Mouse (Mus musculus) embryonic facial prominence, embryonic 12.5 days (tissue): Measurements from ENCODE around the gene Cfl1. TPM values are rescaled to one million over a fixed set of nuclear protein-coding genes. Genes with fewer than 3 reads are reported as not detected.

Experiments
- ATAC-seq: fragments of 200-750 bp; cut with Nextera tagmentation; 2 replicates; pipeline ENCODE4 v1.8.0; 2017; ENCODE audit not compliant: insufficient number of reproducible peaks, insufficient read depth, low FRiP score, low TSS enrichment
- H3K27ac ChIP-seq: fragments of 300-500 bp; sonication (generic); 2 replicates; pipeline ENCODE4 v1.5.1; 2016; ENCODE audit warnings: mild to moderate bottlenecking
- H3K27me3 ChIP-seq: fragments of 300-500 bp; sonication (generic); 2 replicates; pipeline ENCODE4 v1.6.1; 2016; ENCODE audit warnings: mild to moderate bottlenecking, moderate library complexity
- H3K36me3 ChIP-seq: fragments of 300-500 bp; sonication (generic); 2 replicates; pipeline ENCODE4 v1.6.1; 2016; ENCODE audit warnings: mild to moderate bottlenecking
- H3K4me1 ChIP-seq: fragments of 300-500 bp; sonication (generic); 2 replicates; pipeline ENCODE4 v1.6.1; 2016
- H3K4me2 ChIP-seq: fragments of 300-500 bp; sonication (generic); replicated peaks from 2 replicates; pipeline ENCODE4 v1.6.1; 2016; ENCODE audit warnings: mild to moderate bottlenecking, moderate library complexity
- H3K4me3 ChIP-seq: fragments of 300-500 bp; sonication (generic); 2 replicates; pipeline ENCODE4 v1.5.1; 2016; ENCODE audit warnings: mild to moderate bottlenecking
- H3K9ac ChIP-seq: fragments of 300-500 bp; sonication (generic); 2 replicates; pipeline ENCODE4 v1.6.1; 2016; ENCODE audit warnings: mild to moderate bottlenecking, moderate library complexity
- H3K9me3 ChIP-seq: fragments of 300-500 bp; sonication (generic); 2 replicates; pipeline ENCODE4 v1.6.1; 2016; ENCODE audit warnings: mild to moderate bottlenecking, moderate library complexity
- WGBS: fragments of 180-500 bp; shearing (Covaris S2); methylation state at CpG from one replicate; pipeline ENCODE4 v1.1.7; 2016; 5-methylcytosine and 5-hydroxymethylcytosine counted together
- polyA plus RNA-seq: library from polyadenylated mRNA; unstranded; fragments of >200 nt; fragmentation: Nextera tagmentation; extraction: Ambion mirVana; gene quantifications from 2 replicates; pipeline ENCODE4 v1.2.1, GENCODE M21; 2016

Gene Cfl1
- polyA plus RNA-seq = 2,582 and 2,586 TPM in 2 replicates

DNA sequence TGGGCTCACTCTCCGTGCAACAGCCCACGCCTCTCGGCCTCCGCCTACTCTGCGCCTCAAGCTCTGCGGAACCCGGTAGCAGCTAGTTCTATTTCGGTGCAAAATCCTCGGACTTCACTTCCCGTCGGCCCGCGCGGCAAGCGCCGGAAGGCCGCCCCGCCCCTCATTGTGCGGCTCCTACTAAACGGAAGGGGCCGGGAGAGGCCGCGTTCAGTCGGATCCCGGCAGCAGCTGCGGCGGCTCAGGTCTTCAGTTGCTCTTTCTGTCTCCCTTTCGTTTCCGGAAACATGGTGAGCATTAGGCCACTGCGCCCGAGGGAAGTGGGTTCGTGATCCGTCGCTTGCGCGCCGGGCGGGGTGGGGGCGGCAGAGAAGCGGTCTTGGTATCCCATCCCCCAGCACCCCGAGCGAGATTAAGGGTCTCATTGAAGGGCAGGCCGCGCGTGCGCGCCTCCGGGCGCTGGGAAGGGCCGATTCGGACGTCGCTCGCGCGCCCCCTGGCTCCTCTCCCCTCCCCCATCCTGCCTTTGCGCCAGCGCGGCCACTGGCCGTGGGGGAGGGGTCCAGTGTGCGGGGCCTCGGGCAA is at the start of gene Cfl1:
Gene Cfl1 (plus strand): TSS at position 143 of the 585 bp plus-strand sequence.
- peaks cover 41% of the 10 kb centered on the region for H3K36me3 ChIP-seq
- H3K4me3 ChIP-seq = peak within 1 kb of the TSS; percentile 98
- H3K4me1 ChIP-seq = peaks cover 25% of the 10 kb centered on the region
- H3K27ac ChIP-seq = peak within 1 kb of the TSS; percentile 98
- under 1% methylated on average over 62 of the region's 62 CpGs for WGBS
- ATAC-seq = peak; percentile 38; the same call in 1 of the 2 replicates
- H3K9ac ChIP-seq = peak within 1 kb of the TSS; percentile 97
- H3K27me3 ChIP-seq = no peaks in the 10 kb centered on the region
- H3K9me3 ChIP-seq = no peaks in the 10 kb centered on the region
- H3K4me2 ChIP-seq = peak within 1 kb of the TSS; percentile 81

DNA sequence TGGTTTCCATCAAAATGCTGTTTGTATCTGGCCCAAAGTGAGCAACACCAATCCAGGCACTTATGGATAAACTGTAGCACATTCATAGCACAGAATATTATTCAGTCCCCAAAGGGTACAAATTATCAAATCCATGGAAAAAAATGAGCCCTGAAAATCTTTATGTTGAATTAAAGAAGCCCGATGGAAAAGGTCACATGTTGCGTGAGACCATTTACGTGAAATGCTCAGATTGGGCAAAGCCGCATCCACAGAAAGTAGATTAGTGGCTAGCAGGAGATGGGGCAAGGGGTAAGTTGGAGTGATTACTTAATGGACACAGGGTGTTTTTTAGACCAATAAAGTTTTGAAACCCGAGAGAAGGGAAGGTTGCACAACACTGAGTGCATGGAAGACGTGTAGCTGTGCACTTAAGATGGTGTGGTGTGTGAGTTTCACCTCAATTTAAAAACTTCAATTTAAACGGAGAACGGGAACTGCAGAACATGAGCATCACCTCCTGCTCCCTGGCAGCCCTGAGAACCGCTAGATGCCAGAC is 45.8 kb upstream of the Cfl1 start:
- Histone ChIP-seq H3K9ac (no peak overlapping the region), H3K27me3 (peaks cover 38% of the 10 kb centered on the region), H3K4me1 (peaks cover 23% of the 10 kb centered on the region; the same call in 1 of the 2 replicates), H3K4me2 (no peak overlapping the region), H3K9me3 (no peaks in the 10 kb centered on the region), H3K4me3 (no peak overlapping the region), H3K36me3 (no peaks in the 10 kb centered on the region), H3K27ac (no peak overlapping the region)
- WGBS = 61% methylated on average over 9 of the region's 9 CpGs
- no peak for ATAC-seq

DNA sequence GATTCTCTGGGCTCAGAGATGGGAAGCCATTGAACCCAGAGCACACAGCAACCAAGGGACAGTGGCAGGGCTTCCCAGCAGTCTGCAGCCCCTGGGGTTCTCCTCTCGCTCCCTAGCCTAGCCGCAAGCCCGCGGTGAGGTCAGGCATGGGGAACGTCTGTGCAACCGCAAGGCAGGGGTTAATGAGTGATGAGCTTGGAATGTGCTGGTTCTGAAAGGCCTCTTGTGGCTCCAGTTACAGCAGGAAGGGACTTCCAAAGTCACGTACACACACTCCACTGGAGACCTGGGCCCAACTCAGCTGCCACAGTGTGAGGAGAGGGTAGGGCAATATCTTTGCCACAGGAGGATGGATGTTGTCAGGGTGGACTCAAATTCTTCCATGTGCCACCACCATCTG is 45.3 kb upstream of the Cfl1 start:
- 23% methylated on average over 7 of the region's 7 CpGs for WGBS
- H3K9me3 ChIP-seq = no peaks in the 10 kb centered on the region
- H3K27ac ChIP-seq = no peak overlapping the region
- peaks cover 43% of the 10 kb centered on the region for H3K27me3 ChIP-seq
- no peak overlapping the region for H3K9ac ChIP-seq
- H3K4me1 ChIP-seq = peaks cover 23% of the 10 kb centered on the region; the same call in 1 of the 2 replicates
- no peak overlapping the region for H3K4me3 ChIP-seq
- ATAC-seq = no peak
- no peak overlapping the region for H3K4me2 ChIP-seq
- H3K36me3 ChIP-seq = no peaks in the 10 kb centered on the region

DNA sequence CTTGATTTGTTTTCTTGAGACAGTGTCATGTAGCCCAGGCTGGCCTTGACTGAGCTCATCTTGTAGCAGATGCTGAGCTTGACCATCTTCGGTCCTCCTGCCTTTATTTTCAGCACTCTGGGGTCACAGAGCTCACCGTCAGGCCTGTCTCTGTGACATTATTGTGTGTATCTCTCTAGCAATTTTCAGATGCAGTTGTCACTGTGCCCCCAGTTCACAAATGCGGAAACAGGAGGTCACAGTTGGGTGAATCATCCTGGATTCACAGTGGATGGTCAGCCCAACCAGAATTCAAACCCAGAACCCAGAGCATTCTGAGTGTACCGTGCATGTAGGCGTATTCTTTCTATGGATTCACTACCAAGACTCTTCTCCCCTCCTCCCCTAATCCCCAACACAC is 44.5 kb upstream of the Cfl1 start:
- no peaks in the 10 kb centered on the region for H3K36me3 ChIP-seq

DNA sequence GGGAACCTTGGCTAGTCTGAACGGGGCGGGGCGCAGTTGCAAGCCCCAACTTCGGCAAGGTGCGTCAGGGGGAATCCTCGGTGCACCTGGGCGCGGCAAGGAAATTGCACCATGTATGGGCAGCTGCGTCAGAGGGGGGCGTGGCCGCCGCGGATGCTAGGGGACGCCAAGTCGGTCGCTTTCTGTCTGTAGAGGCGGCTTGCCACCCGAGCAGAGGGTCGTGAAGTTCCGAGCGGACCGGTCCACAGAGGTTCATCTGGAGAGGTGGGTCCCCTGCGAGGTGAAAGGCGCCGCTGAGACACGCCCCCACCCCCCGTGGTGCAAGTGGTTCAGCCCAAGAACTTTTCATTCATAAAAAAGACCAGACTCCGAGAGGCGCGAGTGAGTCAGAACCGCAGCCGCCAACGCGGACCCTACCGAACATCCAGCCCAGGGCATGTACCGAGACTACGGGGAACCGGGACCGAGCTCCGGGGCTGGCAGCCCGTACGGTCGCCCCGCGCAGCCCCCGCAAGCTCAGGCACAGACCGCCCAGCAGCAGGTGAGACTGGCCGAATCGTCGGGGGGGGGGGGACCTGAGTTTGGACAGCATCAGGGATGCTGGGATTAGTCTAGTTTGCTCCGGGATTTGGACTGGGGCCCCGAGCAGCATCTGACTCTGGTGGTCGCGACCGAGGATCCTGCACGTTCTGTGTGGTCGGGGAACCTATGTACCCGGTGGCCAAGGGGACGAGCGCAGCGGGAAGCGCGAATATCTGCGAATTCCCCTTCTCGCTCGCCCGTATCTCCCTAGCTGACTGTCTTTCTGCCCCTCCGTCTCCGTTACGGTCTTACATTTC is 42.5 kb upstream of the Cfl1 start, which contains the start of gene Fosl1:
Gene Fosl1 (plus strand): TSS at position 33 of the 839 bp plus-strand sequence.
- no peak within 1 kb of the TSS for H3K27ac ChIP-seq
- WGBS = 2% methylated on average over 70 of the region's 70 CpGs
- peaks cover 23% of the 10 kb centered on the region; the same call in 1 of the 2 replicates for H3K4me1 ChIP-seq
- ATAC-seq = peak; percentile 25; the same call in 1 of the 2 replicates
- peaks cover 50% of the 10 kb centered on the region for H3K27me3 ChIP-seq
- H3K4me3 ChIP-seq = peak within 1 kb of the TSS; percentile 55
- no peaks in the 10 kb centered on the region for H3K9me3 ChIP-seq
- H3K36me3 ChIP-seq = no peaks in the 10 kb centered on the region
- peak within 1 kb of the TSS; percentile 53 for H3K9ac ChIP-seq
- peak within 1 kb of the TSS; percentile 99 for H3K4me2 ChIP-seq

More for the DNA sequence above, 44.5 kb upstream of the Cfl1 start:
- no peak overlapping the region for H3K27ac ChIP-seq
- H3K9ac ChIP-seq = no peak overlapping the region
- H3K27me3 ChIP-seq = peaks cover 50% of the 10 kb centered on the region
- peaks cover 23% of the 10 kb centered on the region; the same call in 1 of the 2 replicates for H3K4me1 ChIP-seq
- no peaks in the 10 kb centered on the region for H3K9me3 ChIP-seq
- ATAC-seq = no peak
- H3K4me3 ChIP-seq = no peak overlapping the region
- no peak overlapping the region for H3K4me2 ChIP-seq
- WGBS = 87% methylated on average over 5 of the region's 5 CpGs

DNA sequence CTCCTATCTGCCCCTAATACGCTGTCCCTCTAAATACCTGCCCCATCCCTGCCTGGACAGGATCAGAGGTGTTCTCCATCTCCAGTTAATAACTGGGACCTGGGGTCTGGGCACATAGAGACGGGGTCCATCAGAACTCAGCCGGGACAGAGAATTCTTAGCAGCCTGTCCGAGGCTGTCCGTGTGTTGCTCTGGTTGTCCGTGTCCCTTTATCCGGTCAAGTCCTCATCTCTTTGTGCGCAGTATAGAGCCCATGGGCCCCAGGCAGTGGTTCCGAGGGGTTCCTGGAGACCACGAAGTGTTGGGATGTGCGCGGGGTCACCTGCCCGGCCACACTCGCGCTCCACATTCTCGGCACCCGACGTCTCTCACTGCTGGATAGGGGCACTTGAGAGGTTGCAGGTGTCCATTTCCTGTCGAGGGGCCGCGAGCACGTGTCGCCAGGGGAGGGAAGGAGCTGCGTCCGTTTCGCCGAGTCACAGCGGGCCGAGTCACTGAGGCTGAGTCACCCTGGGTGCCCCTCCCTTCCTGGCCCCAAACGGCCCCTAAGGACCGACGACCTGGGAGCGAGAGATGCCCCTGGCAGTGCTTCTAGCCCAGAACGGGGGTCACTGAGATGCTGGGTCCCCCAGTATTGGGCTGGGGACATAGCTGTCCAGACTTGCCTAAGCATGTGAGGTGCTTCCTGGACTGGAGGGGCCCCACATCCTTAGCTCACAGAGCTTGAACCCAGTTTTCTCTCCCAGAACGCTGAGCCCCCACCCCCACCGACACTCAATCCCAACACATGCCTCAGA is 41.7 kb upstream of the Cfl1 start:
- Histone ChIP-seq H3K4me2 (peak overlapping the region; percentile 99), H3K36me3 (no peaks in the 10 kb centered on the region), H3K9ac (peak overlapping the region; percentile 53), H3K9me3 (no peaks in the 10 kb centered on the region), H3K4me1 (peaks cover 23% of the 10 kb centered on the region; the same call in 1 of the 2 replicates), H3K27me3 (peaks cover 50% of the 10 kb centered on the region), H3K4me3 (peak overlapping the region; percentile 55), H3K27ac (no peak overlapping the region)
- no peak for ATAC-seq
- WGBS = 8% methylated on average over 36 of the region's 36 CpGs

DNA sequence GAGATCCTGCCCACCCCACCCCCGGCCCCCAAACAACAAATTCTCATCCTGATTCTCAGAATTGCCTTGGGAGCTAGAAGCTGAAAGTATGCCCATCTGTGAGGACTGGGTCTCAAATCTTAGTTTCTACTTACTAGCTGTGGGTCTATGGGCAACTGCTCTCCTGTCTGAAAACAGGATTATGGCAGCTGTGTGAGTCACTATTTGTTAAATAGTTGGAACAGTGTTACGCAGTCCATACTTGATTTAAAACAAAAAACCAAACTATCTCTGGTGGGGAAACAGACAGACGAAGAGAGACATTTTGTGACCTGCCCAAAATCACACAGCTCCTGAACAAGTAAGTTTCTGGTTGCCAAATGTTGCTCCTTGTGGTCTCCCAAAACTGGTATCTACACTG is 40.6 kb upstream of the Cfl1 start:
- peaks cover 23% of the 10 kb centered on the region; the same call in 1 of the 2 replicates for H3K4me1 ChIP-seq
- peaks cover 50% of the 10 kb centered on the region for H3K27me3 ChIP-seq
- no peak overlapping the region for H3K4me2 ChIP-seq
- ATAC-seq = no peak
- peaks cover 5% of the 10 kb centered on the region; the same call in 1 of the 2 replicates for H3K36me3 ChIP-seq
- H3K9me3 ChIP-seq = no peaks in the 10 kb centered on the region
- H3K27ac ChIP-seq = no peak overlapping the region
- no peak overlapping the region for H3K9ac ChIP-seq
- WGBS = 86% methylated on average over 3 of the region's 3 CpGs
- H3K4me3 ChIP-seq = no peak overlapping the region

DNA sequence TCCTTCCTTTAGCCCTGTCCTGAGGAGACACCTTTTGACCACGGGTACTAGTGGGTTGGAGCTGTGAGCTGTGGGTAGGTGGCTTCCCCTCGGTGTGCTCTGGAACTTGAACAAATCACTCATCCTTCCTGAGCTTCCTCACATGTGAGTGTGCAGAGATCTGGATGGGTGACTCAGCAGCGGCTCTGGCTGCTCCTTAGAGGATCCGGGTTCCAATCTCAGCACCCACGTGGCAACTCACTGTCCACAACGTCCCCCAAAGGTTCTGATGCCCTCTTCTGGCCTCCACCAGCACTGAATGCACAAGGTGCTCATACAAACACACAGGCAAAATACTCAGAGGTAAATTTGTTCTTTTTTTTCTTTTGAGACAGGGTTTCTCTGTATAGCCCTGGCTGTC is 38.5 kb upstream of the Cfl1 start:
- H3K4me3 ChIP-seq = no peak overlapping the region
- WGBS = 84% methylated on average over 6 of the region's 6 CpGs

DNA sequence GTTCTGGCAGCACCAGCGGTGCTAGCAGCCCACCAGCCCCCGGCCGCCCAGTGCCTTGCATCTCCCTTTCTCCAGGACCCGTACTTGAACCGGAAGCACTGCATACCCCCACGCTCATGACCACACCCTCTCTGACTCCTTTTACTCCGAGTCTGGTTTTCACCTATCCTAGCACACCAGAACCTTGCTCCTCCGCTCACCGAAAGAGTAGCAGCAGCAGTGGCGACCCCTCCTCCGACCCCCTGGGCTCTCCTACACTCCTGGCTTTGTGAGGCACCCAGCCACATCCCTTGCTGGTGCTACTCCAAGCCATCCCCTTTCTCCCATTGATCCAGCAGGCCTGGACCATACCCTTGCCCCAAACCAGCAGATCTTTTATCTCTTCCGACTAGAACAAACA is 35.2 kb upstream of the Cfl1 start:
- H3K27me3 ChIP-seq = peaks cover 5% of the 10 kb centered on the region
- H3K9me3 ChIP-seq = no peaks in the 10 kb centered on the region
- WGBS = 87% methylated on average over 12 of the region's 12 CpGs
- peak overlapping the region; percentile 99 for H3K4me2 ChIP-seq
- peaks cover 10% of the 10 kb centered on the region; the same call in 1 of the 2 replicates for H3K36me3 ChIP-seq
- 0 out of 2 replicates have a peak overlapping the region, but pooled peaks have one; percentile 79 for H3K4me3 ChIP-seq
- peaks cover 17% of the 10 kb centered on the region for H3K4me1 ChIP-seq
- no peak overlapping the region for H3K27ac ChIP-seq
- ATAC-seq = no peak
- H3K9ac ChIP-seq = peak overlapping the region; percentile 31; the same call in 1 of the 2 replicates

More for the DNA sequence above, 38.5 kb upstream of the Cfl1 start:
- no peak overlapping the region for H3K9ac ChIP-seq
- peaks cover 10% of the 10 kb centered on the region; the same call in 1 of the 2 replicates for H3K36me3 ChIP-seq
- peaks cover 36% of the 10 kb centered on the region for H3K4me1 ChIP-seq
- no peaks in the 10 kb centered on the region for H3K9me3 ChIP-seq
- no peak overlapping the region for H3K27ac ChIP-seq
- H3K4me2 ChIP-seq = no peak overlapping the region
- H3K27me3 ChIP-seq = peaks cover 38% of the 10 kb centered on the region
- ATAC-seq = no peak

DNA sequence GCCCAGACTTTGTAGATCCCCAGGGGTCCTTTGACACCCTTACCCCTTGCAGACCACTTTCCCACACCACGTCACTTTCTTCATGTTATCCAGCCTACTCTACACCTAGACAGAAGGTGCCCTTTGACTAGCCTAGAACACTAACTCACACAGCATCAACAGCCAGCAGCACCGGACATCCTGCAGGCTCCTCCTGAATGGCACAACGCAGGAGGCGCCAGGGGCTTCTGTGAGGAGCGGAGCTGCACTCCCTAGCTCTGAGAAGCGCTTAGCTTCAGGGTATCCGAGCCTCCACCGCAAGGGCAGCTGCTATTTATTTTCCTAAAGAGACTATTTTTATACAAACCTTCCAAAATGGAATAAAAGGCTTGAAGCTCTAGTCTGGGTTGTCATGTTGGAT is 34.7 kb upstream of the Cfl1 start:
- no peak for ATAC-seq
- Histone ChIP-seq H3K27me3 (peaks cover under 1% of the 10 kb centered on the region; the same call in 1 of the 2 replicates), H3K4me2 (peak overlapping the region; percentile 99), H3K9ac (peak overlapping the region; percentile 86; the same call in 1 of the 2 replicates), H3K9me3 (no peaks in the 10 kb centered on the region), H3K4me1 (peaks cover 17% of the 10 kb centered on the region), H3K27ac (no peak overlapping the region), H3K36me3 (peaks cover 10% of the 10 kb centered on the region; the same call in 1 of the 2 replicates), H3K4me3 (0 out of 2 replicates have a peak overlapping the region, but pooled peaks have one; percentile 79)
- WGBS = 61% methylated on average over 8 of the region's 8 CpGs
